Mouse (Mus musculus) hindlimb bud, embryonic 11.5 days (tissue): ENCODE results near the gene Ano8.

Experiments
- DNase-seq: peaks from one replicate; pipeline ENCODE4 v3.0.0-alpha.2; 2012; ENCODE audit warnings: low read depth, low spot score; ENCODE audit errors: extremely low spot score

Ano8 gene

GRCm38 (mm10) chr8:71471861-71472260 is 13.9 kb downstream of the Ano8 start:
- DNase-seq, result no peak

GRCm38 (mm10) chr8:71470913-71471255 is 14.9 kb downstream of the Ano8 start:
- DNase-seq, result no peak

- DNase-seq, result no peak
These were observed 15.4 kb downstream of the Ano8 start for GRCm38 (mm10) chr8:71470146-71470912.

- no peak for DNase-seq
These were observed 16.4 kb downstream of the Ano8 start for GRCm38 (mm10) chr8:71469411-71469810.

- DNase-seq, result peak; percentile 95
These were observed 16.8 kb downstream of the Ano8 start, which contains the start of gene Dda1 for GRCm38 (mm10) chr8:71468916-71469315. Dda1 (plus strand) TSS chr8:71469199.

GRCm38 (mm10) chr8:71468001-71468400 is 17.8 kb downstream of the Ano8 start:
- no peak for DNase-seq

GRCm38 (mm10) chr8:71467201-71467600 is 18.6 kb downstream of the Ano8 start:
- no peak for DNase-seq

- no peak for DNase-seq
These were observed 19.6 kb downstream of the Ano8 start for GRCm38 (mm10) chr8:71466198-71466597.

- no peak for DNase-seq
These were observed 20.0 kb downstream of the Ano8 start for GRCm38 (mm10) chr8:71465733-71466132.

GRCm38 (mm10) chr8:71464513-71465500 is 21.0 kb downstream of the Ano8 start, which contains the start of gene Mrpl34:
Mrpl34 (plus strand) TSS chr8:71464959.
- DNase-seq, result peak; percentile 100

- no peak for DNase-seq
These were observed 22.4 kb downstream of the Ano8 start, which contains the start of gene Abhd8 for GRCm38 (mm10) chr8:71463188-71464033. Abhd8 (minus strand) TSS chr8:71463655.

GRCm38 (mm10) chr8:71462786-71463185 is 23.0 kb downstream of the Ano8 start:
- DNase-seq, result no peak

- no peak for DNase-seq
These were observed 23.6 kb downstream of the Ano8 start for GRCm38 (mm10) chr8:71462191-71462590.

- DNase-seq, result no peak
These were observed 24.5 kb downstream of the Ano8 start for GRCm38 (mm10) chr8:71461152-71461840.

- DNase-seq, result no peak
These were observed 25.0 kb downstream of the Ano8 start for GRCm38 (mm10) chr8:71460716-71461115.

GRCm38 (mm10) chr8:71457659-71458270 is 28.0 kb downstream of the Ano8 start:
- no peak for DNase-seq

- no peak for DNase-seq
These were observed 28.9 kb downstream of the Ano8 start for GRCm38 (mm10) chr8:71456906-71457305.

GRCm38 (mm10) chr8:71454668-71455067 is 31.1 kb downstream of the Ano8 start:
- DNase-seq, result no peak

- DNase-seq, result no peak
These were observed 33.1 kb downstream of the Ano8 start for GRCm38 (mm10) chr8:71452669-71453068.

GRCm38 (mm10) chr8:71451777-71452176 is 34.0 kb downstream of the Ano8 start:
- no peak for DNase-seq
